Mouse (Mus musculus): ENCODE data around the gene Tmco1. TPM values are rescaled to one million over a fixed set of nuclear protein-coding genes. Genes with fewer than 3 reads are reported as not detected.
"Not testable (repeated sequence)": the region's sequence is repeated elsewhere in the genome, so short reads cannot be mapped to it uniquely, and the experiment has no call there.

Tmco1 gene
- polyA plus RNA-seq, 1 experiment from 2014 or later = 60.9 TPM

GRCm38 (mm10) chr1:167313220-167313619, 5.0 kb downstream of the Tmco1 start:
- Histone ChIP-seq H3K4me3 (no peak overlapping the region), H3K9me3 (replicated peaks) (no peaks in the 10 kb centered on the region), H3K36me3 (peaks cover 57% of the 10 kb centered on the region), H3K27ac (no peak overlapping the region), H3K27me3 (ENCODE audit: low read depth, poor library complexity, severe bottlenecking) (no peaks in the 10 kb centered on the region), H3K4me1 (peaks cover 8% of the 10 kb centered on the region)
- no peak for DNase-seq (ENCODE audit: low spot score)
- WGBS = 91% methylated on average over 4 of the region's 4 CpGs

- no peaks in the 10 kb centered on the region for H3K27me3 ChIP-seq (ENCODE audit: low read depth, poor library complexity, severe bottlenecking)
- peaks cover 88% of the 10 kb centered on the region for H3K36me3 ChIP-seq
- no peak overlapping the region for H3K4me3 ChIP-seq
- no peak overlapping the region for H3K27ac ChIP-seq
- no peak for DNase-seq (ENCODE audit: low spot score)
- no peaks in the 10 kb centered on the region for H3K9me3 ChIP-seq (replicated peaks)
- no peaks in the 10 kb centered on the region for H3K4me1 ChIP-seq
- 98% methylated on average over 6 of the region's 6 CpGs for WGBS
Observed at GRCm38 (mm10) chr1:167321691-167322090, 13.5 kb downstream of the Tmco1 start.

GRCm38 (mm10) chr1:167328776-167329175, 20.6 kb downstream of the Tmco1 start:
- Histone ChIP-seq H3K4me3 (no peak overlapping the region), H3K4me1 (no peaks in the 10 kb centered on the region), H3K27me3 (ENCODE audit: low read depth, poor library complexity, severe bottlenecking) (no peaks in the 10 kb centered on the region), H3K36me3 (peaks cover 79% of the 10 kb centered on the region), H3K9me3 (replicated peaks) (no peaks in the 10 kb centered on the region), H3K27ac (no peak overlapping the region)
- DNase-seq (ENCODE audit: low spot score) = no peak
- 94% methylated on average over 6 of the region's 6 CpGs for WGBS

- no peak for DNase-seq (ENCODE audit: low spot score)
- peaks cover 62% of the 10 kb centered on the region for H3K36me3 ChIP-seq
- WGBS = 94% methylated on average over 8 of the region's 8 CpGs
Observed at GRCm38 (mm10) chr1:167331106-167331505, 22.9 kb downstream of the Tmco1 start.

GRCm38 (mm10) chr1:167336398-167336797, 28.2 kb downstream of the Tmco1 start:
- no peaks in the 10 kb centered on the region for H3K9me3 ChIP-seq (replicated peaks)
- no peak for DNase-seq (ENCODE audit: low spot score)
- H3K36me3 ChIP-seq = peaks cover 18% of the 10 kb centered on the region
- no peak overlapping the region for H3K4me3 ChIP-seq
- WGBS = 83% methylated on average over 3 of the region's 3 CpGs
- H3K4me1 ChIP-seq = peaks cover 6% of the 10 kb centered on the region
- no peak overlapping the region for H3K27ac ChIP-seq
- peaks cover 27% of the 10 kb centered on the region for H3K27me3 ChIP-seq (ENCODE audit: low read depth, poor library complexity, severe bottlenecking)

More at GRCm38 (mm10) chr1:167331106-167331505, 22.9 kb downstream of the Tmco1 start:
- no peaks in the 10 kb centered on the region for H3K9me3 ChIP-seq (replicated peaks)
- H3K4me1 ChIP-seq = no peaks in the 10 kb centered on the region
- no peak overlapping the region for H3K4me3 ChIP-seq
- no peak overlapping the region for H3K27ac ChIP-seq
- no peaks in the 10 kb centered on the region for H3K27me3 ChIP-seq (ENCODE audit: low read depth, poor library complexity, severe bottlenecking)

- peaks cover 6% of the 10 kb centered on the region; the same call in 1 of the 2 replicates for H3K36me3 ChIP-seq
- peaks cover 34% of the 10 kb centered on the region for H3K27me3 ChIP-seq (ENCODE audit: low read depth, poor library complexity, severe bottlenecking)
- H3K4me1 ChIP-seq = peaks cover 6% of the 10 kb centered on the region
- peak; percentile 90 for DNase-seq (ENCODE audit: low spot score)
- WGBS = 24% methylated on average over 12 of the region's 12 CpGs
- no peaks in the 10 kb centered on the region for H3K9me3 ChIP-seq (replicated peaks)
- no peak overlapping the region for H3K27ac ChIP-seq
- H3K4me3 ChIP-seq = no peak overlapping the region
Observed at GRCm38 (mm10) chr1:167337463-167338095, 29.4 kb downstream of the Tmco1 start.

- Histone ChIP-seq H3K27ac (no peak overlapping the region), H3K4me3 (no peak overlapping the region), H3K4me1 (peaks cover 6% of the 10 kb centered on the region), H3K36me3 (no peaks in the 10 kb centered on the region), H3K9me3 (replicated peaks) (no peaks in the 10 kb centered on the region), H3K27me3 (ENCODE audit: low read depth, poor library complexity, severe bottlenecking) (peaks cover 34% of the 10 kb centered on the region)
- 73% methylated on average over 9 of the region's 9 CpGs for WGBS
- no peak for DNase-seq (ENCODE audit: low spot score)
Observed at GRCm38 (mm10) chr1:167339177-167339781, 31.1 kb downstream of the Tmco1 start.

- no peaks in the 10 kb centered on the region for H3K9me3 ChIP-seq (replicated peaks)
- H3K4me1 ChIP-seq = peaks cover 6% of the 10 kb centered on the region
- DNase-seq (ENCODE audit: low spot score) = peak; percentile 42
- peaks cover 34% of the 10 kb centered on the region for H3K27me3 ChIP-seq (ENCODE audit: low read depth, poor library complexity, severe bottlenecking)
- no peaks in the 10 kb centered on the region for H3K36me3 ChIP-seq
- 3% methylated on average over 47 of the region's 47 CpGs for WGBS
- H3K4me3 ChIP-seq = peak overlapping the region; percentile 54
- no peak overlapping the region for H3K27ac ChIP-seq
Observed at GRCm38 (mm10) chr1:167340111-167340787, 32.1 kb downstream of the Tmco1 start.

GRCm38 (mm10) chr1:167340910-167341528, 32.8 kb downstream of the Tmco1 start:
- no peak overlapping the region for H3K4me3 ChIP-seq
- no peak for DNase-seq (ENCODE audit: low spot score)
- 89% methylated on average over 3 of the region's 3 CpGs for WGBS
- H3K4me1 ChIP-seq = peaks cover 6% of the 10 kb centered on the region
- no peaks in the 10 kb centered on the region for H3K36me3 ChIP-seq
- peaks cover 34% of the 10 kb centered on the region for H3K27me3 ChIP-seq (ENCODE audit: low read depth, poor library complexity, severe bottlenecking)
- no peak overlapping the region for H3K27ac ChIP-seq
- H3K9me3 ChIP-seq (replicated peaks) = no peaks in the 10 kb centered on the region

- no peaks in the 10 kb centered on the region for H3K36me3 ChIP-seq
Observed at GRCm38 (mm10) chr1:167342831-167343230, 34.7 kb downstream of the Tmco1 start.

GRCm38 (mm10) chr1:167345994-167346520, 37.9 kb downstream of the Tmco1 start:
- not testable (repeated sequence) for DNase-seq (ENCODE audit: low spot score); H3K36me3 ChIP-seq; H3K4me3 ChIP-seq; H3K9me3 ChIP-seq (replicated peaks); H3K27ac ChIP-seq
- H3K27me3 ChIP-seq (ENCODE audit: low read depth, poor library complexity, severe bottlenecking) = peaks cover 11% of the 10 kb centered on the region
- WGBS = 92% methylated on average over 10 of the region's 10 CpGs
- H3K4me1 ChIP-seq = peaks cover 17% of the 10 kb centered on the region

More at GRCm38 (mm10) chr1:167342831-167343230, 34.7 kb downstream of the Tmco1 start:
- DNase-seq (ENCODE audit: low spot score) = no peak
- 90% methylated on average over 10 of the region's 10 CpGs for WGBS
- Histone ChIP-seq H3K27me3 (ENCODE audit: low read depth, poor library complexity, severe bottlenecking) (peaks cover 34% of the 10 kb centered on the region), H3K4me3 (no peak overlapping the region), H3K4me1 (peaks cover 6% of the 10 kb centered on the region), H3K27ac (no peak overlapping the region), H3K9me3 (replicated peaks) (no peaks in the 10 kb centered on the region)

- peaks cover 19% of the 10 kb centered on the region for H3K4me1 ChIP-seq
- not testable (repeated sequence) for H3K27ac ChIP-seq; DNase-seq (ENCODE audit: low spot score); H3K4me3 ChIP-seq; H3K9me3 ChIP-seq (replicated peaks); H3K36me3 ChIP-seq; H3K27me3 ChIP-seq (ENCODE audit: low read depth, poor library complexity, severe bottlenecking)
- WGBS = 75% methylated on average over 3 of the region's 3 CpGs
Observed at GRCm38 (mm10) chr1:167349206-167349605, 41.0 kb downstream of the Tmco1 start.
